Mouse (Mus musculus) midbrain, embryonic 14.5 days (tissue): ENCODE data around the gene Atp2c2. TPM values are rescaled to one million over a fixed set of nuclear protein-coding genes. Genes with fewer than 3 reads are reported as not detected.
A peak's percentile ranks its signal among the peaks of the same experiment; 100 is the strongest.

Experiments used
- ATAC-seq: fragments of 200-750 bp; cut with Nextera tagmentation; 2 replicates; pipeline ENCODE4 v1.8.0; 2017; ENCODE audit warnings: moderate number of reproducible peaks, moderate library complexity; ENCODE audit not compliant: low FRiP score, low TSS enrichment
- DNase-seq: peaks from one replicate; pipeline ENCODE4 v3.0.0-alpha.2; 2015
- H3K27ac ChIP-seq: fragments of 300-500 bp; sonication (generic); replicated peaks from 2 replicates; pipeline ENCODE4 v1.5.1; 2014; ENCODE audit warnings: mild to moderate bottlenecking, low read depth, low read length, moderate library complexity
- H3K27me3 ChIP-seq: fragments of 300-500 bp; sonication (generic); 2 replicates; pipeline ENCODE4 v1.6.1; 2014; ENCODE audit warnings: low read length, control low read depth, mixed read lengths; ENCODE audit not compliant: control insufficient read depth, insufficient read depth
- H3K36me3 ChIP-seq: fragments of 300-500 bp; sonication (generic); 2 replicates; pipeline ENCODE4 v1.6.1; 2014; ENCODE audit warnings: low read length, control low read depth; ENCODE audit not compliant: control insufficient read depth, insufficient read depth
- H3K4me1 ChIP-seq: fragments of 300-500 bp; sonication (generic); 2 replicates; pipeline ENCODE4 v1.6.1; 2014; ENCODE audit warnings: mild to moderate bottlenecking, antibody characterized with exemption, low read length, control low read depth; ENCODE audit not compliant: control insufficient read depth, insufficient read depth
- H3K4me2 ChIP-seq: fragments of 300-500 bp; sonication (generic); 2 replicates; pipeline ENCODE4 v1.6.1; 2014; ENCODE audit warnings: mild to moderate bottlenecking, low read length, moderate library complexity
- H3K4me3 ChIP-seq: fragments of 300-500 bp; sonication (generic); replicated peaks from 2 replicates; pipeline ENCODE4 v1.5.1; 2014; ENCODE audit warnings: low read depth, low read length
- H3K9ac ChIP-seq: fragments of 300-500 bp; sonication (generic); replicated peaks from 2 replicates; pipeline ENCODE4 v1.6.1; 2014; ENCODE audit warnings: mild to moderate bottlenecking, low read length, moderate library complexity
- H3K9me3 ChIP-seq: fragments of 300-500 bp; sonication (generic); 2 replicates; pipeline ENCODE4 v1.6.1; 2016; ENCODE audit warnings: low read length, control low read depth, mixed read lengths; ENCODE audit not compliant: control insufficient read depth
- WGBS: fragments of 180-500 bp; shearing (Covaris S2); extraction: QIAGEN DNeasy Blood & Tissue Kit; methylation state at CpG from one replicate; pipeline ENCODE4 v1.1.7; 2014; 5-methylcytosine and 5-hydroxymethylcytosine counted together
- polyA plus RNA-seq: library from polyadenylated mRNA; unstranded; fragments of >200 nt; fragmentation: Nextera tagmentation; extraction: Ambion mirVana; gene quantifications from 2 replicates; pipeline ENCODE4 v1.2.1, GENCODE M21; 2014

Gene Atp2c2
- polyA plus RNA-seq, 1 experiment from 2014 or later: 0.08 TPM

GRCm38 (mm10) chr8:119668447-119668846 lies 31.4 kb upstream of the Atp2c2 start:
- DNase-seq (no peak), ATAC-seq (no peak)
- H3K4me2 ChIP-seq: no peak overlapping the region
- H3K27ac ChIP-seq: no peak overlapping the region
- H3K4me3 ChIP-seq: no peak overlapping the region
- WGBS: 51% methylated on average over 9 of the region's 9 CpGs
- H3K9me3 ChIP-seq: no peaks in the 10 kb centered on the region
- H3K4me1 ChIP-seq: no peaks in the 10 kb centered on the region
- H3K9ac ChIP-seq: no peak overlapping the region
- H3K36me3 ChIP-seq: no peaks in the 10 kb centered on the region
- H3K27me3 ChIP-seq: no peaks in the 10 kb centered on the region

DNA sequence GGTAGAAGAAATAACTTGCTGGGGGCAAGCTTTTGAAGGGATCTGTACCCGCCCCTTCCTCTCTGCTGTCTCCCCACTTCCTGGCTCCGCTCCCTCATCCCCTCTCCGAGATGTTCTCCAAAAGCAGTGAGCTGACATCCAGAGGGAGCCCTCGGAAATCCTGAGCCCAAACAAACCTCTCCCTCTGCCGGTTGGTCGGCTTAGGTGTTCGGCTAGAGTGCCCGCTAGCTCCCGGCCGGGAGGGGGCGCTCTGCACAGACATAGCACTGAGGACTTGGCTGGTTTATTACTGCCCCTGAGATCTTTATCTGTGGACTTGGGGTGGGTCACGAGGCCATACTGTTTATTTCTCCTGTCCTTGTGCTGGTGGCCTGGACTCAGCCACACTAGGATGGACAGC lies 30.5 kb upstream of the Atp2c2 start:
- Histone ChIP-seq H3K4me1 (no peaks in the 10 kb centered on the region), H3K9ac (no peak overlapping the region), H3K4me3 (no peak overlapping the region), H3K27me3 (no peaks in the 10 kb centered on the region), H3K4me2 (no peak overlapping the region), H3K9me3 (no peaks in the 10 kb centered on the region), H3K36me3 (no peaks in the 10 kb centered on the region), H3K27ac (no peak overlapping the region)
- ATAC-seq (no peak), DNase-seq (no peak)
- WGBS: 54% methylated on average over 12 of the region's 12 CpGs

GRCm38 (mm10) chr8:119670419-119671091 lies 29.3 kb upstream of the Atp2c2 start:
- DNase-seq: no peak
- Histone ChIP-seq H3K4me2 (no peak overlapping the region), H3K9me3 (no peaks in the 10 kb centered on the region), H3K9ac (no peak overlapping the region), H3K4me1 (peaks cover 6% of the 10 kb centered on the region; the same call in 1 of the 2 replicates), H3K27ac (no peak overlapping the region), H3K27me3 (no peaks in the 10 kb centered on the region), H3K36me3 (no peaks in the 10 kb centered on the region), H3K4me3 (no peak overlapping the region)
- WGBS: 64% methylated on average over 16 of the region's 16 CpGs
- ATAC-seq: no peak

GRCm38 (mm10) chr8:119673976-119674555 lies 25.7 kb upstream of the Atp2c2 start:
- peaks cover 6% of the 10 kb centered on the region; the same call in 1 of the 2 replicates for H3K4me1 ChIP-seq
- H3K27ac ChIP-seq: no peak overlapping the region
- no peak overlapping the region for H3K9ac ChIP-seq
- H3K4me2 ChIP-seq: no peak overlapping the region
- H3K36me3 ChIP-seq: no peaks in the 10 kb centered on the region
- no peak overlapping the region for H3K4me3 ChIP-seq
- H3K27me3 ChIP-seq: no peaks in the 10 kb centered on the region
- 77% methylated on average over 11 of the region's 11 CpGs for WGBS
- DNase-seq (no peak), ATAC-seq (no peak)
- H3K9me3 ChIP-seq: no peaks in the 10 kb centered on the region

DNA sequence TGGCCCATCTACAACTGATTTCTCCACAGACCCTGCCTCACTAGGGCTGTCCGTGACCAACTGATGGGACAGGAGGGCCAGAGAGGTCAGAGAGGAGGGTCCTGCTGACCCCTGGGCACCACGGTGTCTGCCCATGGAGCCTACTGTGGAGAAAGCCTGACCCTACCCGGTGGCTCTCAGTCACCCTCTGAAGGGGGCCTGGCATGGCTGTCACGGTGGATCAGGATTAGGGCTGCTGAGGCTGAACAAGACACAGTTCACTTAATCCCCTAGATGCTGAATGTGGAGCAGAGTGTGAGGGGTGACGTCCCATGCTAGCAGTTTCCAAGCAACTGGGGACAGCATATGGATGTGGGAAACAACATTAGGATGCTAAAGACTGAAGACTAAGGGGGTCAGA lies 24.4 kb upstream of the Atp2c2 start:
- peak overlapping the region; percentile 60; the same call in 1 of the 2 replicates for H3K27ac ChIP-seq
- ATAC-seq (peak; percentile 65; the same call in 1 of the 2 replicates), DNase-seq (peak; percentile 72)
- H3K27me3 ChIP-seq: no peaks in the 10 kb centered on the region
- no peak overlapping the region for H3K4me3 ChIP-seq
- H3K36me3 ChIP-seq: no peaks in the 10 kb centered on the region
- 17% methylated on average over 5 of the region's 5 CpGs for WGBS
- peaks cover 6% of the 10 kb centered on the region; the same call in 1 of the 2 replicates for H3K4me1 ChIP-seq
- no peak overlapping the region for H3K9ac ChIP-seq
- no peak overlapping the region for H3K4me2 ChIP-seq
- H3K9me3 ChIP-seq: no peaks in the 10 kb centered on the region

DNA sequence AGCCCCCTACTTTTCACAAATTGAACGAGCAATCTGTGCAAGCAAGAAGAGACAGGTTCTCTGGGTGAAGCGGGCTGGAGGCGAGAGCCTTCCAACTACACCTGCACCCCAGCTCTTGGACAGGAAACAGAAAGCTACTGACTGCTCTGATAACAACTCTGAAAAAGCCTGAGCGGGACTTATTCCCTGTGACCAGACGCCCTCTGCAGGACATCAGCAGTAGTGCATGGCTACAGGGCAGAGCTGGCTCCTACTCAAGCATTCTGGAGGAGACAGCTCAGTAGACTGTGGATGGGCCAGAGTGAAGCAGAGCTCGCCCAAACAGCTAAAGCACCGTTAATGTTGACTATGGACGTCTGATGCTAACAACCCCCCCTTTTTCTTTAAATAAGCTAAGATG lies 23.4 kb upstream of the Atp2c2 start:
- H3K36me3 ChIP-seq: no peaks in the 10 kb centered on the region
- DNase-seq (peak; percentile 95), ATAC-seq (no peak; the same call in 1 of the 2 replicates)
- WGBS: 32% methylated on average over 8 of the region's 8 CpGs
- no peak overlapping the region for H3K9ac ChIP-seq
- H3K4me1 ChIP-seq: peaks cover 6% of the 10 kb centered on the region; the same call in 1 of the 2 replicates
- H3K9me3 ChIP-seq: no peaks in the 10 kb centered on the region
- no peak overlapping the region for H3K27ac ChIP-seq
- H3K4me2 ChIP-seq: no peak overlapping the region
- H3K27me3 ChIP-seq: no peaks in the 10 kb centered on the region
- no peak overlapping the region for H3K4me3 ChIP-seq

GRCm38 (mm10) chr8:119678138-119678843 lies 21.5 kb upstream of the Atp2c2 start:
- H3K4me1 ChIP-seq: peaks cover 6% of the 10 kb centered on the region; the same call in 1 of the 2 replicates
- no peak for ATAC-seq
- H3K4me3 ChIP-seq: no peak overlapping the region
- H3K36me3 ChIP-seq: no peaks in the 10 kb centered on the region
- WGBS: 21% methylated on average over 18 of the region's 18 CpGs
- no peaks in the 10 kb centered on the region for H3K27me3 ChIP-seq
- H3K4me2 ChIP-seq: no peak overlapping the region
- no peaks in the 10 kb centered on the region for H3K9me3 ChIP-seq
- DNase-seq: peak; percentile 57
- no peak overlapping the region for H3K27ac ChIP-seq
- H3K9ac ChIP-seq: no peak overlapping the region

DNA sequence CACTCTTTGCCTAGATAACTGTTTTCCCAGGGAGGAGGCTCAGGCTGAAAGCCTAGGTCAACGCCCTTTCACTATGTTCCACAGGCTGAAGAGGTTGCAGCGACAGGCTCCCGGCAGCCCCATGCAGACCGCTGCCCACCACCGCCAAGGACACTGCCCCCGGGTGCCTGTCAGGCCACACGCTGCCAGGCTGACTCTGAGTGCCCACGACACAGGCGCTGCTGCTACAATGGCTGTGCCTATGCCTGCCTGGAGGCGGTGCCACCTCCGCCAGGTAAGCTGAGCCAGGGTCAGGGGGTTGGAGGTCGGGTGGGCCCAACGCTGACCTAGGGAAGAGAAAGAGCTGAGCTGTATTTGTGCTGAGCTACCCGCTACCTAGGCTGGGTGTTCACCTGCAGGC lies 20.6 kb upstream of the Atp2c2 start:
- Histone ChIP-seq H3K36me3 (no peaks in the 10 kb centered on the region), H3K27me3 (no peaks in the 10 kb centered on the region), H3K4me3 (no peak overlapping the region), H3K4me1 (peaks cover 6% of the 10 kb centered on the region; the same call in 1 of the 2 replicates), H3K9ac (no peak overlapping the region), H3K9me3 (no peaks in the 10 kb centered on the region), H3K27ac (no peak overlapping the region), H3K4me2 (no peak overlapping the region)
- no peak for ATAC-seq
- WGBS: 74% methylated on average over 14 of the region's 14 CpGs
- DNase-seq: no peak
